Mouse (Mus musculus): ENCODE results near the gene 2810006K23Rik. TPM values are rescaled to one million over a fixed set of nuclear protein-coding genes. Genes with fewer than 3 reads are reported as not detected.
A peak's percentile ranks its signal among the peaks of the same experiment; 100 is the strongest.
"Not testable (repeated sequence)": the region's sequence is repeated elsewhere in the genome, so short reads cannot be mapped to it uniquely, and the experiment has no call there.

The 2810006K23Rik gene
- 2.9 and 8.4 TPM in 2 replicates for total RNA-seq (2015; ENCODE audit: low replicate concordance)
- total RNA-seq (2017; ENCODE audit: low replicate concordance): 5.1 and 6.2 TPM in 2 replicates

DNA sequence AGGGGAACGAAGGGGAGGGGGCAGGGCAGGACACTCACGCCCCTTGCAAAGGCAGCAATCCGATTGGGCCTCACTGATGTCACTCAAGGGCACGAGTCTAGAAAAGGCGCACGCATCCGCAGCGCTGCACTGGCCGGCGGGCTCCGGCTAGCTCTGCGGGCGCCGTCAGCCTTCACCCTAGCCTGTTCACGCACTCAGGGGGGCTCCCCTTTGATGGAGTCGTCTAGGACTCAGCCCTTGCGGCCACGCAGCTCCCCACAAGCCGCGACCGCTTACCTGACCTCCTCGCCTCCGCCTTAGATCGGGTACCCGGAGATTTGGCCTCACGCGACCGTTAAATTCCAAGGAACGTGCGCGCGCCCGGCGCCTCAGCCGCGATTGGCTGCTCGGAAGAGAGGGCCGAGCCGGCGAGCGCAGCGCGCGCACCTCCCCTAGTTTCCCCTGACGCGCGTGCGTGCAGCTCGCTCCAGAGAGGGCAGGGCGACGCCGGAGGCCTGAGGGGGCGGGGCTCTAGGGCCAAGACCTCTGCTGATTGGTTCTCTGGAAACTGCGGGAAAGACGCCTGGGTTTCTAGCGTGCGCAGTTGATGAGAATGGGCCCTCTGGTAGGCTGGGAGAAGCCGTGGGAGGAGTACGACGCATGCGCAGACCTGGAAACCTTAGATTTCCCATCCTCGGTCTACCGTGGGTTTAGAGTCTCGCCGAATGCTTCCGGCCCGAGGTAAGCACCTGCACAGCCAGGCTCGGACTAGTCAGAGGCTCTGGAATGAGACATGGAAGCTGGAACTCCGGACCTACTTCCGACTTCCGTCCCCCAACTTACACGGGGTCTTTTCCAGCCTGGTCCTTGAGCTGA, at the start of gene 2810006K23Rik, which contains the start of gene Mphosph9:
TSS of gene 2810006K23Rik (plus strand) at position 580 of the 855 bp plus-strand sequence.
TSS of gene Mphosph9 (minus strand) at position 463 of the 855 bp plus-strand sequence.
- ATAC-seq (replicated peaks; ENCODE audit: low FRiP score, poor library complexity, severe bottlenecking): peak; percentile 88

DNA sequence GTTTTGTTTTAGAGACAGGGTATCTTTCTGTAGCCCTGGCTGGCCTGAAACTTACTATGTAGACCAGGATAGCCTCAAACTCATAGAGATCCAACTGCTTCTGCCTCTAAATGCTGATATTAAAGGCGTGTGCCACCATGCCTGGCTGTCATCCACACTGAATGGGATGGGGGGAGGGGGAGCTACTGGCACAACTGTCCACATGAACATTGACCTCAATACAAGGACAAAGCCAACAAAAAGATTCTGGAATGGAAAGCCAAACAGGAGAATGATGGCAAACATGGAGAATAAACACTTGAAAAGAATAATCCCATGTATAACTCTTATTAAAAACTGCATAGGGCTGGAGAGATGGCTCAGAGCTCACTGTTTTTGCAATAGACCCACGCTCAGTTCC, 45.0 kb upstream of the 2810006K23Rik start:
- no peak for ATAC-seq (replicated peaks; ENCODE audit: low FRiP score, poor library complexity, severe bottlenecking)

DNA sequence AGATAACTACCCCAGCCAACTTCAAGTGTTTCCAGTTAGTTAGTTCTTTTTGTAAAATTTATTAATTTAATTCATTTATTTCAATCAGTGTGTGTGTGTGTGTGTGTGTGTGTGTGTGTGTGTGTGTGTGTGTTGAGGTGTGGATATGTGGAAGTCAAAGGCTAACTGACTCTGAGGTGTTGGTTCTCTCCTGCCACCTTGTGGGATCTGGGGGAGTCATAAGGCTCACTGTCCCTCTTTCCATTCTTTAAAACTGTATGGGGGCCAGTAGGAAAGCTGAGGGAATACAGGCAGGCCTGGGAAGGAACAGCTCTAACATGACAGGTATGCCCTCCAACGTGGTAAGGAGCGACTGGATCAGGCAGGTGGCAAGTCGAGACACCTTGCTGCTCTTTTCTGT, 43.6 kb upstream of the 2810006K23Rik start:
- ATAC-seq (replicated peaks; ENCODE audit: low FRiP score, poor library complexity, severe bottlenecking): no peak

DNA sequence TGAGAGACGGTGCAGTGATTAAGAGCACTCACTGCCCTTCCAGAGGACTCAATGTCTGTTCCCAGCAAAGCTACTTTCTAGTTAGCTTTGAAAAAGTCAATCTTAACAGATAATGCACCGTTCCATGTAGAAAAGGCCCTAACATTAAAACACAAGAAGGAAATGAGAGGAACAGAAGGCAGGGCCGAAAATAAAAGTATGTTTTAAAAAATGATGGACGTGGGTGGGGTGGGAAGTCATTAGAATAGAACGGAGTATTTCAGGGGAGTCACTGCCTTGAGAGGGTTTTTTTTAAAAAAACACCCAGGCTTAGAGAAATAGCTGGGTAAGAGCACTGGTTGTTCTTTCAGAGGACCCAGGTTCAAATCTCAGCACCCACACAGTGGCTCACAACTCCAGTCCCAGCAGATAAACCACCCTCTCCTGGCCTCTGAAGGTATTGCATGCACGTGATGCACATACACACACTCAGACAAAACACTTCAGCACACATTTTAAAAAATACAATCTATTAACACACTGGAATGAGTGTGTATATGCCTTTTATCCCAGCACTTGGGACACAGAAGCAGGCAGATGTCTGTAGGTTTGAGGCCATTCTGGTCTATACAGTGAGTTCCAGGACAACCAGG, 40.2 kb upstream of the 2810006K23Rik start:
- no peak for ATAC-seq (replicated peaks; ENCODE audit: low FRiP score, poor library complexity, severe bottlenecking)

DNA sequence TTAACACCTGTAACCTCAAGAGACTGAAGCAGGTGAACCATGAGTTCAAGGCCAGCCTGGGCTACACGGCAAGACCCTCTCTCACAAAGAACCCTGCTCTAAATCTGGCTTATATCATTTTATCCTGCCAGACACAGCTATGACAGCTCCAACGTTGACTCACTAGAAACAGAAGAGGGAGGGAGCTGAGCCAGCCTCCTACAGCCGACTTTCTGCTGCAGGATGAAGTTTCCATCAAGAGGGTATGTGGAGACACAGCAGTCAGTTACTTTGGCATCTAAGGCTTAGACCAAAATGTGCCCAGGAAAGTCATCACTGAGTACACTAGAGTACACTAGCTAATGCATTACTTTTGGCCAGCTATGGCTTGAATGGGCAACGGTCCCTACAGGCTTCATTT, 37.7 kb upstream of the 2810006K23Rik start:
- ATAC-seq (replicated peaks; ENCODE audit: low FRiP score, poor library complexity, severe bottlenecking): no peak

DNA sequence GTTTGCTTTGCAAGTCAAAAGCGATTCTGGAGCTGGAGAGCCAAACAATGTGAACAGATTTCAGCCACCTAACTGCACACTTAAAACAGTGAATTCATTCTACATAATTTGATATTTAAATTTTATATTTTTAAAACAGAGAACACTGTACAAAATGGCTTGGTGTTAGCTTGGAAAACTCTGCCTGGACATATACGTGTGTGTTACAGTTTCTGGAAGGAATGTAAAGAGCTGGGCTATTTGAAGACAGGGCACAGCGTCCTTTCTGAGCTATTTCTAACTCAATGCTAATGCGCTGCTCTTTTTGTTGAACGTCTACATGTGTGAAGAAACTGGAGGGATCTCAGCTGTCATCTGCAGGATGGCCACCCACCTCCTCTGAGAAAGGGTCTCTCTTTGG, 33.9 kb upstream of the 2810006K23Rik start:
- ATAC-seq (replicated peaks; ENCODE audit: low FRiP score, poor library complexity, severe bottlenecking): no peak

DNA sequence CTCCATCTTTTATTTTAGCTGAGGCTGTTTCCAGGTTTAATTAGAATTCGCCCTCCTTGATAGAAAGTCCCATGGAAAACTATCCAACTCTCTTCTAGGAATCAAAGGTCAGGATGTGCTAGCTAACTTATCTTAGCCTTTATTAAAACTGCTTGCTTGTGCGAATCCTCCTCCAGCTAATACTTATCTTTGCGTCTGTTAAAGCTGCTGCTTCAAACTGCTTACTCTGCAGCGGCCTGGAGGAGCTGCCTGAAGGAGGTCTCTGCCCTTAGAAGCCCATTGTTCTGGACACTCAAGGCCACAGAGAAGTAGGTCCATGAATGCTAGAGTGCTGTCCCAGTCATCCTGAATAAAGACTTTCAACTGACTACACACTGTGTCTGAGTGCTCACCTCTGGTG, 31.4 kb upstream of the 2810006K23Rik start:
- ATAC-seq (replicated peaks; ENCODE audit: low FRiP score, poor library complexity, severe bottlenecking): no peak

DNA sequence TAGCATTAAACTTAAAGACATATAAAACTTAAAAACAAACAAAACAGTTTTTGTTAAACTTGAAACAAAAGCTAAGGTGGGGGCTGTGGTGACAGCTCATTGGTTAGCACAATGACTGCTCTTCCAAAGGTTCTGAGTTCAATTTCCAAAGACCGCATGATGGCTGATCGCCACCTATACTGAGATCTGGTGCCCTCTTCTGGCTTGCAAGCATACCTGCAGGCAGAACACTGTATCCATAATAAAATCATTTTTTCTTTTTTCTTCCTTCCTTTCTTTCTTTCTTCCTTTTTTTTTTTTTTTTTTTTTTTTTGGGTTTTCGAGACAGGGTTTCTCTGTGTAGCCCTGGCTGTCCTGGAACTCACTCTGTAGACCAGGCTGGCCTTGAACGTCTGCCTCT, 28.6 kb upstream of the 2810006K23Rik start:
- ATAC-seq (replicated peaks; ENCODE audit: low FRiP score, poor library complexity, severe bottlenecking): not testable (repeated sequence)

DNA sequence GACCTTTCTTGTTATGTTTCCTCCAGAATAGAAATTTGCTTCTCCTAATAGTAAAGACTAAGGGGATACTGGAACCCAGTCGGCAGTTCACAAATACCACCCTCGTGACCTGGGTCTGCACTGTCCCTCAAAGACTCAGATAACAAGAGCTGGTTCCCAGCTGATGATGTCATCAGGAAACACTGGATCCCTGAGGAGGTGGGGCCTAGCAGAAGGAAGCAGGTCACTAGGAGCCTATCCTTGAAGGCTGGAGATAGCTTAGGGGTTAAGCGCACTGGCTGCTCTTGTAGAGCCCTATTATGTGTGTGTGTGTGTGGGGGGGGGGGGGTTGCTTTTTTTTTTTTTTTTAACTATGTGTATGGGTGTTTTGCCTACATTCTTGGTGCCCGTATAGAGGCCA, 27.8 kb upstream of the 2810006K23Rik start:
- no peak for ATAC-seq (replicated peaks; ENCODE audit: low FRiP score, poor library complexity, severe bottlenecking)

DNA sequence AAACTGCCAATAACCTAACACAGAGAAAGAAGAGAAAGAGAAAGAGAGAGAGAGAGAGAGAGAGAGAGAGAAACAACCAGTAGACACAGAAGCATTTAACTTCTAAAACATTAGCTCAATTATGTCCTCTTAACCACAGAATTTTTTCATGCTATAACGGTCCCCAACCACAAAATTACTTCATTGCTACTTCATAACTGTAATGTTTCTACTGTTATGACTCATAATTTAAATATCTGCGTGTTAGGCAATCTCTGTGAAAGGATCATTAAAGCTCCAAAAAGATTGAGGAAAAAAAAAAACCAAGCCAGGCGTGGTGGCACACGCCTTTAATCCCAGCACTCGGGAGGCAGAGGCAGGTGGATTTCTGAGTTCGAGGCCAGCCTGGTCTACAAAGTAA, 25.0 kb upstream of the 2810006K23Rik start:
- ATAC-seq (replicated peaks; ENCODE audit: low FRiP score, poor library complexity, severe bottlenecking): not testable (repeated sequence)

DNA sequence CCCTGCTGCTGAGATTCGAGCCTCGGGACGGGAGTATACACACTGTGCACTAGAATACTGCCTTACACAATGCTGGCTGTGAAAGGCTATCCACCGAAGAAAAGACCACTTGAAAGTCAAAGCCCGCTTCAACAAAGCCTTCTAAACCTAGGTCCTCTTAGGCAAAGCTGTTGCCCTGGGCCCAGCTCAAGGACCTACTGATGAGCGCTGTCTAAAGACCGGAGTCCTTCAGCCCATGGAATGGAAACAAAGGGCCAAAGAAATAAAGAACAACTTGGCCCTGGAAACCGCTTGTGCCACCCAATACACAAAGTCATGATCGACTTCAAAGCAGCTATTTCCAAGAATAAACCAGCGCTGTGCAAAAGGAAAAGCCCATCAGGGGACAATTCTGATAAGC, 18.7 kb upstream of the 2810006K23Rik start:
- ATAC-seq (replicated peaks; ENCODE audit: low FRiP score, poor library complexity, severe bottlenecking): no peak

DNA sequence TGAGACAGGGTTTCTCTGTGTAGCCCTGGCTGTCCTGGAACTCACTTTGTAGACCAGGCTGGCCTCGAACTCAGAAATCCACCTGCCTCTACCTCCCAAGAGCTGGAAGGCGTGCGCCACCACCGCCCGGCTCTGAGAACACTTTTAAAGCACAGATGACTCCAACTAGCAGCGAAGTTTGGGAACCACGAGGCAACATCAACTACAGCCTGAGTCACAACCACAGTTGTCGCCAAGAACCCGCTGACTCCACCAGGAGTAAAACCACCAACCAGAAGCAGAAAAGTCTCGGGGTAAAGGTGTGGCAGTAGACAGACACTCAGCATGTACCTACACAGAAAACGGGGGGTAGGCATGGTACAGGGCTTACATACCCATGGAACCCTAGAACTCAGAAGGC, 17.8 kb upstream of the 2810006K23Rik start:
- ATAC-seq (replicated peaks; ENCODE audit: low FRiP score, poor library complexity, severe bottlenecking): no peak

DNA sequence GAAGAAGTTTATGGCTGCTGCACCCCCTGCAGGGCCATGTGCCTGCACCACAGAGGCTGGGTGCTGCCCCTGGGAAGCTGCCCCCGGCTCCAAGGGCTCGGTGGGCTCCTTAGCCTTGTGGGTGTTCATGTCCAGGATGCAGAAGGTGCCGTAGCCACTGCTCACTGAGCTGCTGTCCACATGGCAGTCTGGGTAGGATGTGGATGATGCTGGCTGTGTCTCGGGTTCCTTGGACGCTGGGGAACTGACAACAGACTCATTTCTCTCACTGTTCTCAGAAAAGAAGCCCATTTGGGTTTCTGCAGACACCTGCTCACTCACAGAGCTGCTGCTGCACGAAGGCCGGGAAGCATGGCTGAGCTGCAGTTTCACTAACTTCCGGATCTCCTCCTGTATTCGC, 12.4 kb upstream of the 2810006K23Rik start:
- no peak for ATAC-seq (replicated peaks; ENCODE audit: low FRiP score, poor library complexity, severe bottlenecking)

DNA sequence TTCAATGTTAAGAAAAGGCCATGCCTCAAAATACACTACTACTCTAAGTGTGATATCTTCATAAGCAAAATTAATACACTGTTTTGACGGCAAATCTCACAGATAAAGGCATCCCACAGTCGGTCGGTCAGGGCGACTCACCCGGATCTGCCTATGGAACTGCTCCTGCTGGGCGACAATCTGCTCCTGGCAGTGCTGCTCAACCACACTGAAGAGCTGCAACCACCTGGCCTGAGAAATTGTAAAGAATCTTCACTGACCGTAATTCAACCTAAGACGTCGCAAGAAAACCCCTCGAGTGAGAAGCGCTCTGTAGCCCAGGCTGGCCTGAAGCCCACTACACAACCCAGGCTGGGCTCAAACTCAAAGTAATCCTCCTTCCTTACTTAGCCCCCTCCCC, 11.9 kb upstream of the 2810006K23Rik start:
- no peak for ATAC-seq (replicated peaks; ENCODE audit: low FRiP score, poor library complexity, severe bottlenecking)

DNA sequence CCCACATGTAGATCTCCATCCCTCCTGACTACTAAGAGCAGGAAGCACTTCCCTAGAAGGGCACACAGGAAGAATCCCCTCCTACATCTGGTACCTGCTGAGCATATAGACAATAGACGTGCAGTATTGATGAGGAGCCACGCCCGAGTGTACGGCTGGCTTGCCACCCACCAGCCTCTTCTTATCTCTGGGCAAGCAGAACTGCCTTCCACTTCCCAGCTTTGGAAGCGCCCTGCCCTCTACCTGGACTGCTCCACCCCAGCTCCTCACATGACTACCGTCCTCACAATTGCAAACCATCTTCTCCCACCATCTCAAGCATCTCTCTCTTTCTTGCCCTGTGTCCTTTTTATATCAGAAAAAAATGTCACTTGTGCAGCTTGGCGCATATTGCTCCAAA, 10.2 kb upstream of the 2810006K23Rik start:
- peak; percentile 82 for ATAC-seq (replicated peaks; ENCODE audit: low FRiP score, poor library complexity, severe bottlenecking)

DNA sequence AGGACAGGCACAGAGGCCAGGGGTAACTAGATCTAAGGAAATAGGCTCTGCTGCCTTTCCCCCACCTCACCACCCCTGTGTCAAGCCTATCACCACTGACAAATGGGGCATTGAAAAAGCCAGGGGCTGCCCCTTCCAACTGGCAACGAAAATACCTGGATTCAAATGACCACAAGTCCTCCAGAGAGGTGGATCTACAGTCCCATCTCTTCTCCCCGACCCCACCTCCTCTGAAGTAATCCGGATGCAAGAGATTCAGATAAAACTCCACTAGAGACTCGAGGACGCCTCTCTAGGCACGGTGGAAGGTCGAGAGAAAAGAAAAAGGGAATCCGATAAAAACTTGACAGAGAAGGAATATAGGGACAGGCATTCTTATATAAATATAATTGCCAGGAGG, 1.1 kb upstream of the 2810006K23Rik start:
- no peak for ATAC-seq (replicated peaks; ENCODE audit: low FRiP score, poor library complexity, severe bottlenecking)

DNA sequence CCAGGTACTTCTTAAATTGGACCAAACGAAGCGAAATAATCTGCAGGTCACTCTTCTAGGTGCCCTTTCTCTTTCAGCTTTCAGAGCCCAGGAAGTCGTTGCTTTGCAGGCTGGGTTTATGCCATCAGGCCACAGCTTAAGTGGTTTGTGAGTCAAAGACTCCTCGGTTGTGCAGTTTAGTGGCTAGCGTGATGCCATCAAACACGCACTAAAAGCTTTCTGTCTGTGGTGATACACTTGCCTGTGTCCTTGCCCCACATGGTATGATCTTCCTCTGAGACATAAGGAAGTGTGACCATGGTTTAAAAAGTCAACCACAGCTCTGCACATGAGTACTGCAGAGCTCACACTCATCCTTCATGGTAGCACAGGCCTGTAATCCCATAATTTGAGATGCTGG, 2.2 kb downstream of the 2810006K23Rik start:
- ATAC-seq (replicated peaks; ENCODE audit: low FRiP score, poor library complexity, severe bottlenecking): no peak

DNA sequence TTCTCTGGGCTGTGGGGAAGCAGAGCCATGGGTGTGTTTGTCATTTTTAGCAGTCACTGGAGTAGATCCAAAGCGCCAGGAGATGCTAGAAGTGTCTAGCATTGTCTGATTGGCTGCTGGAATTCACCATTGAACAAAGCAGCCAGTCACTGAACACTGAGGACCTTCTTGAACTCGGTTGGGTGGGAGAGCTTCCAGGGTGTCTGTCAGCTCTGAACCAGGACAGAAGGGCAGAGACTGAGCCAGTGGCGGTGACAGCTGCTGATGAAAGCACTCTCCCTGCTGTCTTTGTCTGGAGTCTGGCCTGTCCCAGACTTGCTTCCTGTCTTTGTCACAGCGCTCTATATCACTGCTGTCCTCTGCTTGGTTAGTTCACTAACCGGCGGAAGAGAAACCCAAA, 6.5 kb downstream of the 2810006K23Rik start:
- ATAC-seq (replicated peaks; ENCODE audit: low FRiP score, poor library complexity, severe bottlenecking): no peak

DNA sequence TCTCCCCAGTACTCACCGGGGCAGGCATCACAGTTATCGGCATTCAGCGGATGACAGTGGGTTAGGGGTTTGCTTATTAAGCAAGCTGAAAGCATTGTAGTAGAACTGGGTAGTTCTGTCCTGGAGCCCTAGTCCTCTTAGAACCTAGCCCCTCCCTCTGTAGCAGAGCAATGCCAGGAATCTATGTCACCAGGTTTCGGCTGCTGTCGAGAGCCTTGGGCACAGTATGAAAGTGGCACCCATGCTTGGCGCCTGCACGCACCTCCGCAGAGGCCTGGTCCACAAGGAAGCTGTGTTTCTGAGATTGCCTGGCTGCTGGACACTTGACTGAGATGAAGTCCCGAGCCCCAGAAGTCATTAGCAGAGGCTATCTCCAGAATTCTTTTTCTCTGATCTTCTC, 9.2 kb downstream of the 2810006K23Rik start:
- no peak for ATAC-seq (replicated peaks; ENCODE audit: low FRiP score, poor library complexity, severe bottlenecking)

DNA sequence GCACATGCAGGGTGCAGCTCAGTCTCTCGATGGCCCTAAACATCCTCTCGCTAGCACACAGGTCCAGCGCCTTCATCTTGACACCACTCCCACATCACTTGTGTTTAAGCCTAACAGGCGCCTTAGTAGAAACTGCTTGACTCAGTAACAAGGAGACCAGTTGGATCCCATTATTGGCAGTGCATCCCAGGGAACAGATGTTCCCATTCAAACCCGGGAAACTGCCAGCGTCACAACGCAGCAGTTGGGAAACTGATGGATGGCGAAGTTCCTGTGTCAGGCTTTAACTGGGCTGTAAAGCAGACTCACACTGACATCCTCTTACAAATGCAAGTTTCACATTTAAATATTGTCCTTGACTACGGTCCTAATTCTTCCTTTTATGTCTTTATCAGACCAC, 10.0 kb downstream of the 2810006K23Rik start:
- no peak for ATAC-seq (replicated peaks; ENCODE audit: low FRiP score, poor library complexity, severe bottlenecking)

DNA sequence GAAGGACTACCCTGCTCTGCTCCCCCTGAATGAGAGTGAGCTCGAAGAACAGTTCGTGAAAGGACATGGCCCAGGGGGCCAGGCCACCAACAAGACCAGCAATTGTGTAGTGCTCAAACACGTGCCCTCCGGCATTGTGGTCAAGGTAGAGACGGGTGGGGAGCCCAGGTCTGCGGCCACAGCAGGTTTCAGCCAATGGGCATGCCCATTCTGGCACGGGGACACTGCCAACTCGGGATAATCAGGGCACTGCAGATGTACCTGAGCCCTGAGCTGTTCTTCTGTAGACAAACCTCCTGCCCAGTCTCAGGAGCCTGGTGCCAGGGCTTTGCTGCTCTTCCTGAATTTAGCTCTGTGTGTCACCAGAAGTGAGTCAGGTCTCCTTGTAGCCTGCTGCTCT, 10.9 kb downstream of the 2810006K23Rik start:
- no peak for ATAC-seq (replicated peaks; ENCODE audit: low FRiP score, poor library complexity, severe bottlenecking)

Measured in erythroid progenitor cell, adult 5-6 weeks (primary cell).